16 mouse cellular contexts compared by ENCODE assay signal in the genomic region with DNA sequence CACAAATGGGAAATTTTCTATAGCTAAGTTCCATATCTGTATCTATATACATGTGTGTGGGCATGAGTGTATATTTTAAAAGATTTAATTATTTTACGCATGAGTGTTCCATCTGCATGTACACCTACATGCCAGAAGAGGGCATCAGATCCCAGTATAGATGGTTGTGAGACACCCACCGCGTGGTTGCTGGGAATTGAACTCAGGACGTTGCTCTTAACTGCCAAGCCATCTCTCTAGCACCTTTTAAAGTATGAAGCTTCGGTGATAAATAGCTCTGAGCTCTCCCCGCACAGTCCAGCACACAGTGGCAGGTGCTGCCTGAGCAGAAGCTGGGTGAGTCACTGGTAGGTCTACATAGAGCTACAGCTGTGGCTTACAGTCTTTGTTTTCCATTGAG. TPM values are rescaled to one million over a fixed set of nuclear protein-coding genes. Genes with fewer than 3 reads are reported as not detected.
DNase-seq lines count a peak whose midpoint lies in the region; ATAC-seq and TF ChIP-seq lines count a peak whose summit lies in the region.
"Had no signal": no experiment of that assay in that cellular context is flagged by ENCODE, and none has a peak within 500 bp of the region (broad histone marks: within the 10 kb centered on the region; RNA-seq: fewer than 3 reads in every experiment).

No protein-coding gene starts in this region.

- H3K9ac ChIP-seq in heart, postnatal 0 days (replicated peaks; ENCODE audit: low read depth, low read length) = no peak overlapping the region
- no peak overlapping the region for H3K9ac ChIP-seq in lung, postnatal 0 days (replicated peaks; ENCODE audit: low read depth)
- H3K9ac ChIP-seq: stomach, embryonic 15.5 days had no signal

- H3K27ac ChIP-seq in heart, postnatal 0 days (ENCODE audit: low read depth) = no peak overlapping the region
- no peak overlapping the region for H3K27ac ChIP-seq in lung, postnatal 0 days (ENCODE audit: low read length)
- H3K27ac ChIP-seq: forebrain, embryonic 10.5 days; stomach, embryonic 15.5 days had no signal

- peak; percentile 24; the same call in 1 of the 2 replicates for TF ChIP-seq CTCF in heart, postnatal 0 days (IDR thresholded peaks at IDR 0.05; ENCODE audit: low read depth)
- TF ChIP-seq CTCF in lung, postnatal 0 days (IDR thresholded peaks at IDR 0.05) = peak; percentile 68

- H3K4me2 ChIP-seq in heart, postnatal 0 days (ENCODE audit: low read depth, low read length) = no peak overlapping the region
- no peak overlapping the region for H3K4me2 ChIP-seq in lung, postnatal 0 days (replicated peaks; ENCODE audit: low read depth, low read length)
- H3K4me2 ChIP-seq: stomach, embryonic 15.5 days had no signal

- ATAC-seq in heart, postnatal 0 days (ENCODE audit: insufficient read depth, low read depth) = no peak
- no peak; the same call in 1 of the 2 replicates for ATAC-seq in lung, postnatal 0 days

- peaks cover 38% of the 10 kb centered on the region for H3K27me3 ChIP-seq in heart, postnatal 0 days (ENCODE audit: control insufficient read depth, insufficient read depth, low read length)
- no peaks in the 10 kb centered on the region for H3K27me3 ChIP-seq in lung, postnatal 0 days (replicated peaks; ENCODE audit: insufficient read depth, low read length)

- TF ChIP-seq EP300 in heart, postnatal 0 days (IDR thresholded peaks at IDR 0.05; ENCODE audit: low read depth) = no peak
- no peak for TF ChIP-seq EP300 in lung, postnatal 0 days (IDR thresholded peaks at IDR 0.05)

- H3K4me3 ChIP-seq in heart, postnatal 0 days (ENCODE audit: low read depth, low read length) = no peak overlapping the region
- no peak overlapping the region for H3K4me3 ChIP-seq in lung, postnatal 0 days (ENCODE audit: low read depth, low read length)
- H3K4me3 ChIP-seq: forebrain, embryonic 10.5 days; stomach, embryonic 15.5 days had no signal

- no peaks in the 10 kb centered on the region for H3K4me1 ChIP-seq in heart, postnatal 0 days (ENCODE audit: control insufficient read depth, insufficient read depth)
- no peaks in the 10 kb centered on the region; the same call in 1 of the 2 replicates for H3K4me1 ChIP-seq in lung, postnatal 0 days (ENCODE audit: insufficient read depth, low read depth, low read length)
- H3K4me1 ChIP-seq: stomach, embryonic 15.5 days had no signal

- no peak for DNase-seq in heart, postnatal 0 days (ENCODE audit: low spot score)
- no peak for DNase-seq in heart, adult 9 months (ENCODE audit: low spot score in 2 of 2)
- peak; percentile 48 for DNase-seq in lung, postnatal 0 days (ENCODE audit: low spot score)
- DNase-seq in lung, adult 18-20 months = no peak
- peak; percentile 45 for DNase-seq in Muller cell, postnatal 12 days (ENCODE audit: inconsistent ontology term)
- DNase-seq in naive thymus-derived CD4-positive, alpha-beta T cell, adult 2 months (ENCODE audit: low read depth) = peak; percentile 41
- no peak for DNase-seq in spleen, postnatal 36 days (ENCODE audit: low spot score in 2 of 2)
- DNase-seq in adrenal gland, postnatal 14 days = no peak
- DNase-seq: adrenal gland, adult 8-10 months; cerebellum, adult 11-12 months; heart, postnatal 4 days; kidney, adult 18-20 months; right cerebral cortex, postnatal 14 days had no signal

- no peaks in the 10 kb centered on the region for H3K36me3 ChIP-seq in heart, postnatal 0 days (replicated peaks; ENCODE audit: control insufficient read depth, insufficient read depth, low read length)
- no peaks in the 10 kb centered on the region for H3K36me3 ChIP-seq in lung, postnatal 0 days (ENCODE audit: insufficient read depth, low read length)
- H3K36me3 ChIP-seq: forebrain, embryonic 10.5 days; G1E; stomach, embryonic 15.5 days had no signal

- H3K9me3 ChIP-seq in heart, postnatal 0 days (replicated peaks; ENCODE audit: control insufficient read depth, low read length) = no peaks in the 10 kb centered on the region
- no peaks in the 10 kb centered on the region for H3K9me3 ChIP-seq in lung, postnatal 0 days (ENCODE audit: low read length)
- H3K9me3 ChIP-seq: forebrain, embryonic 10.5 days; G1E; stomach, embryonic 15.5 days had no signal

- WGBS in heart, postnatal 0 days = 69% methylated on average over 6 of the region's 6 CpGs
- WGBS in lung, postnatal 0 days = 63% methylated on average over 6 of the region's 6 CpGs

RNA-seq across cellular contexts. Expression of a gene that starts 15.4 kb away (rescaled TPM):
- total RNA-seq in heart, postnatal 0 days (2014; rRNA removed; ENCODE audit: low replicate concordance) = 0.70 and 1.6 TPM in 2 replicates
- 0.22 and 0.26 TPM in 2 replicates for polyA plus RNA-seq in heart, postnatal 0 days (2015; fragmentation: Nextera tagmentation; extraction: Ambion mirVana)
- polyA plus RNA-seq in lung, postnatal 0 days (2015; fragmentation: Nextera tagmentation; extraction: Ambion mirVana) = 2.3 and 2.5 TPM in 2 replicates
- 3.3 and 5.3 TPM in 2 replicates for total RNA-seq in adrenal gland, postnatal 14 days (2021)

RNA-seq across cellular contexts. Expression of a gene that starts 32.6 kb away (rescaled TPM):
- total RNA-seq in heart, postnatal 0 days (2014; rRNA removed; ENCODE audit: low replicate concordance) = 4.6 and 6.2 TPM in 2 replicates
- polyA plus RNA-seq in heart, postnatal 0 days (2015; fragmentation: Nextera tagmentation; extraction: Ambion mirVana) = 0.85 and 0.93 TPM in 2 replicates
- 6.7 and 6.9 TPM in 2 replicates for polyA plus RNA-seq in lung, postnatal 0 days (2015; fragmentation: Nextera tagmentation; extraction: Ambion mirVana)
- total RNA-seq in adrenal gland, postnatal 14 days (2021) = 2.0 and 3.1 TPM in 2 replicates
- polyA plus RNA-seq: G1E had no signal

Comparison
In these comparisons a context has a peak if more than half of its experiments do, and no peak if none do; other contexts are left out.
1. DNase-seq: peak in lung, postnatal 0 days (single experiment), Muller cell, postnatal 12 days (single experiment) and naive thymus-derived CD4-positive, alpha-beta T cell, adult 2 months (single experiment); none in heart, postnatal 0 days (single experiment), heart, adult 9 months (0 of 2), lung, adult 18-20 months (0 of 2), spleen, postnatal 36 days (0 of 2) and adrenal gland, postnatal 14 days (single experiment).